Mouse (Mus musculus) splenic B cell, adult 2 months (primary cell): Measurements from ENCODE around the gene Traf5.

Experiments
- DNase-seq: peaks from one replicate; pipeline ENCODE4 v3.0.0-alpha.2; 2011; ENCODE audit warnings: low read depth, low spot score
- H3K27me3 ChIP-seq: 2 replicates; pipeline ENCODE4 v1.6.1; 2012; ENCODE audit warnings: mild to moderate bottlenecking, low read length, moderate library complexity, mixed read lengths; ENCODE audit not compliant: control insufficient read depth, poor library complexity, insufficient read depth, severe bottlenecking
- H3K36me3 ChIP-seq: 2 replicates; pipeline ENCODE4 v1.6.1; 2012; ENCODE audit warnings: mild to moderate bottlenecking, low read length, moderate library complexity, mixed read lengths; ENCODE audit not compliant: control insufficient read depth, poor library complexity, insufficient read depth, severe bottlenecking

Gene Traf5

DNA sequence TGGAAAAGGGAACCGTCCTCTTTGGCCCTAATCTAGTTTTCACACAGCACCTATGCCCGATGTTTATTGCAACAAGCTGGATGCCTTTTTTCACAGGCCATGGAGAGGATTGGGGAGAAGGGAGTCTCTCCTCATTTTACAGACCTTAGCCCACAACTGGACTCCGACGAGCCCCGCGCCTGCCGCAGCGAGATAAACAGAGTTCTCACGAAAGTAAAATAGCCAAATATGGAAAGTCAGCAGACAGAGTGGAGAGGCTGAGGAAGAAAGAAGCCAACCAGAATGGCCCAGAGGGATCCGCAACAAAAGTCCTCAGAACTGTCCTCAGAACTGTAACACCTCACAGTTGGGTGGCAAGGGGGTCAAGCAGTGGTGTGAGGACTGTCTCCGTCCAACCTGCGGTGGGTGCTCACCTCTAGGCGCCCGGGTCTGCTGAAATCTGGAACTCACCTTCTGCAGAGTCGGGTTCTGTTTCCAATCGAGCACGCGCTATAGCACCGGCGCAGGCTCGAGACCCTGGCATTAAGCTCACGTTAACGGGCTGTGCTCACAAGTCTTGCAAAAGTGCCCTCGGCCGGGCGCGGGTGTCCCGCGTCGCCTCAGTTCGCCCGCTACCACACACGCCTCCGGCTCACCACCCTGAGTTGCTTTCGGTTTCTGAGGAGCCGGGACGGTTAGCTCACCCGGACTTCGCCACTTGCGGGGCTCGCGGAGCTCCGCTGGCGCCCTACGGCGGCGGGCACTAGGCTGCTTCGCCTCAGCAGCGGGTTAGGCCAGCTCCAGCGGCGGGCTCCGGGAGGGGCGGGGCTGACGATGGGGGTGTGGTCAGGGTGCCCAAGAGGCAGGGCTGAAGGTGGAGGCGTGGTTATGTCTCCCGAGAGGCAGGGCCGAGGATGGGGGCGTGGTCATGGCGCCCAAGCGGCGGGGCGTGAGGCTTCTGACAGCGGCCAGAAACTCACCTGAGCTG lies at the start of gene Traf5:
Gene Traf5 (minus strand): TSS at position 754 of the 967 bp plus-strand sequence.
- peak; percentile 97 for DNase-seq
- Histone ChIP-seq H3K27me3 (no peaks in the 10 kb centered on the region), H3K36me3 (peaks cover 3% of the 10 kb centered on the region)

DNA sequence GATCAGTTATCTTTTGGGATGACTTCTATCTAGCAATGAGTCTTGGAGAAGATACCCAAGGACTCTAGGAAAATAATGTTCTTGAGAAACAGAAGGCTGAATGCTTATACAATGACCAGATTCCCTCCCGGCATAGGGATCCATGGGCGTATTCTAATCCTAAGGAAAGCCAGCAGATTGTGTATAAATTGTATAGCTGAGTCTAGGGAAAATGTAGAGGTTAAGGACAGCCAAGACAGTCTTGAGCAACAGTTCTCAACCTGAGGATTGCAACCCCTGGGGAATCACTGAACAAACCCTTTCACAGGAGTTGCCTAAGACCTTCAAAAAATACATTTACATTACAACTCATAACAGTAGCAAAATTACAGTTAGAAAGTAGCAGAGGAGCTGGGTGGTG lies 48.0 kb upstream of the Traf5 start:
- Histone ChIP-seq H3K36me3 (no peaks in the 10 kb centered on the region), H3K27me3 (no peaks in the 10 kb centered on the region)
- no peak for DNase-seq

DNA sequence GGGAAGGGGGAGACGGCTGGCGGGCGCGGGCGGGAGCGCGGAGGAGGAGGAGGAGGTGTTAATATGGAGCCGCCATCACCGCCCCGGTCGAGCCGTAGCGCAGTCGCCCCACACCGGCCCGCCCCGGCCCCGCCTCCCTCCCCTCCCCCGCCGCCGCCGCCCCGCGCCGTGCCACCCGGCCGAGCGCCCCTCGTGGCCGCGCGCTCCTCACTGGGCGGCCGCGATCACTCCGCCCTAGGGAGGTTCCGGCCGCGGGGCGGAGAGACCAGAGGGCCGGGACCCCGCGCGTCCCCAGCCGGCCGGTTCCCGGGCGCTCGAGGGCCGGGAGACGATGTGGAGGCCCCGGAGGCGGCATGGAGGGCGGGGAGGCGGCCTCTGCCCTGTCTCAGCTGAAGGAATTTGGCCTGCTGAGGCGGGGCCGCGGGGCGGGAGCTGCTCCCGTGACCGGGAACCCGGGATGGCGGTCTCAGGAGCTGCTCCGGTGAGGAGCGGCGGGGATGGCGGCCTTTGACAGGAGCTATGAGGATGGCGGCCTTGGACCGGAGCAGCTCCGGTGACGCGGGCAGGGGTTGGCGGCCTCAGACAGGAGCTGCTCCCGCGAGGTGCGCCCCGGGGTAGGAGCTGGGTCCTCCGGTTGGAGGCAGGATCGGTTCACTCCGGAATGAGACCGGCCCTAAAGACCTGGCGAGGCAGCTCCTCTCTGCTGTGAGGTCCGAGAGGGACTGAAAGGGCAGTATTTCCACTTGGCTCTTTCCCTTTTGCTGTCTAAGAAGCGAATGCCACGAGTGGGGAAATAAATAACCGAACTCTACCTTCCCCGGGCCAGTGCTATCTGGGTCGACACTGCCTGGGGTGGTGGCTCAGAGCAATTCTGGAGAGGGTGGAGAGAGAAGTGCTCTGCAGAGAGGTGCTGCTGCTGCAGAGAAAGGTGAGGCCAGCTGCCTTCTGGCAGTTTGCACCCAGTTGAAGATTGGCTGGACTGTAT lies 45.9 kb upstream of the Traf5 start, which contains the start of gene Rcor3:
Gene Rcor3 (minus strand): TSS at position 137 of the 985 bp plus-strand sequence.
- Histone ChIP-seq H3K36me3 (no peaks in the 10 kb centered on the region), H3K27me3 (no peaks in the 10 kb centered on the region)
- peak; percentile 76 for DNase-seq

DNA sequence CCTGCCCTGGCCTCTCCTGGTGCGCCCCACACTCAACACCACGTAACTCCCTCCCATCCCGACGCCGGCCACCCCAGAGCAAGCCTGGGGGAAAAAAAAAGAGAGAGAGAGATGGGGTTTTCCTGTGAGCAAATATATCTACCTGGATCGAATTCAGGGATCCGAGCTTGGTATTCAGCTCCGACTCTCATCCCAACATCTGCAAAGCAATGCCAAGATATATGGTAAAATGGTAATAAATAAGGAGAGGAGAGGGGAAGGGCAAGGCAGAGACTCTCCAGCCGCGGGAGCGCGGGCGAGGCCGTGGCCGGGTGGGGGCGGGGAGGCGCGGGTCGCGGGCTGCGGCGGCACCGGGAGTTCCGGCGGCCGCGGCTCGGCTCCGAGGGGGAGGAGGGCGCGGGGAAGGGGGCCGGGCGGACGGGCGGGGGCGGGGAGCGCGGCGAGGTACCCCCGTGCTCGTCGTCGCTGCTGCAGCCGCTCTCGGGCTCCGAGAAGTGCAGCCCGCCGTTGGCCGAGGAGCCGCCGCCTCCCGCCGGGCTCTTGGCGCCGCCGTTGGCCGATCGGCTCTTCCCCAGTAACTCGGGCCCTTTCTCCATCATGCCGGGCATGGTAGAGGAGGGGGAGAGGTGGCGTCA lies 45.0 kb upstream of the Traf5 start:
- H3K27me3 ChIP-seq: no peaks in the 10 kb centered on the region
- H3K36me3 ChIP-seq: no peaks in the 10 kb centered on the region
- no peak for DNase-seq

DNA sequence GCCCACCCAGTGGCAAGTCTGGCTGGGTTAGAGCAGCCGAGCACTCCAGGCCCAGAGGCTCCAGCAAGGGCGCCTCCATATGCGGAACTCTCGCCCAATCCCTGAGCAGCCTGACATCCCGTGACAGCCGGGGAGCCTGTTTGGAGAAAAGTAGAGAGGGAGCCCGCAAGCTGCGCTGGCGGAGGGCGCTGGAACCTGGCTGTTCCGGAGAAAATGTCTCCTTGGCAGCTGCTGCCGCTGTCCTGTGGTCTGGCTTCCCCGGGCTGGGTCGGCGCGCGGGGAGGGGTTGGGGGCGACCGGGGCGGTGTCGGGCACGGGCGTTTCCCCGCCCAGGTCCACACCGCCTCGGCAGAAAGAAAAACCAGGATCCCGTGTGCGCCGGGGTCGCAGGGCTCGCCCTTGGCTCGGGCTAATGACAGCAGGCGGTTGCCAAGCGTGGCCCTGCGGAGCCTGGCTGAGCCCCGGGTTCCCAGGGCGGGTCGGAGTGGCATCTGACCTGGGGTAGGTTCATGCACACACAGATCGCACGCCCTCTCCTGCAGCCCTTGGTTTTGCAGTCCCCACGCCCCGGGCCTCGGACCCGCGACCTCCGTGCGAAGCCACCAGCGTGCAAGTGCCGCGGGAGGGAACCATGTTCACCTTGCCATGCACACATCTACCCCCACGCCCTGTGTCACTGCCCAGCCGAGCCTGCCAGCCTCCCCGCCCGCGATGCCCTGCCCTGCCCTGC lies 44.4 kb upstream of the Traf5 start:
- peak; percentile 49 for DNase-seq
- Histone ChIP-seq H3K27me3 (no peaks in the 10 kb centered on the region), H3K36me3 (no peaks in the 10 kb centered on the region)

DNA sequence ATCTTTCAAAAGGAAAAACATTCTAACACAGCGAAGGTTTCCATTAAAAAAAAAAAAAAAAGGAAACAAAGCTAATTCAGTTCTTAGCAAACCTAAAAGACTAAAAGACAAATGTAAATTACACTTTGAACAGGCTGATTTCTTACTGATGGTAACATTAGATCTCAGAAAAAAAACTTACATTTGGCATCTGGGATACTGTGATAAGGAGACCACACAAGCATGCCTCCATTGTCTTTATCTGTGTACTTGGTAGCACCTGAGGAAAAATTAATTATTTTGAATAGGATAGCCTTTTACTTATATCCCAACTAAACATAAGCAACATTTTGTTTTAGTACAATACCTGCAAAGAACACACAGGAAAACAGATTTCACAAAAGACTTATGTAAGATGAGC lies 37.8 kb upstream of the Traf5 start:
- no peak for DNase-seq
- 0 out of 2 replicates have a peak, but pooled peaks cover 4% of the 10 kb centered on the region for H3K36me3 ChIP-seq
- H3K27me3 ChIP-seq: no peaks in the 10 kb centered on the region

DNA sequence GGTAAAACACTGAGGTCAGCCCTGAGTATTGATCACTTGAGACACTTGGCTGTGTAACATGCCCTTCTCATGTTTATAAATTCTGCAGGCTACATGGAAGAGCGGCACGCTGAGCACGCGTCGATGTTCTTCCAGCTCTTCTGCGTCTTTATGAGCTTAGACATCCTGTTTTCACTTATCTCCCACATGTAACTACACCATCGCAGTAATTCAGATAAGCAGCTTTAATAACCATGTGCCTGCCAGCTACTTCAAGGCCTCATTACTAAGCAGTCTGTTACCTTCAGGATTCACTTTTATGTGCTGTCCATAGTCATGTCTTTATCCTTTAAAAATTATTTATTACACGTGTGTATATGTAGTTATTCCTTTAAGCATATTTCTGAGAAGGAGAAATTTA lies 36.0 kb upstream of the Traf5 start:
- H3K27me3 ChIP-seq: no peaks in the 10 kb centered on the region
- H3K36me3 ChIP-seq: 0 out of 2 replicates have a peak, but pooled peaks cover 4% of the 10 kb centered on the region
- no peak for DNase-seq

DNA sequence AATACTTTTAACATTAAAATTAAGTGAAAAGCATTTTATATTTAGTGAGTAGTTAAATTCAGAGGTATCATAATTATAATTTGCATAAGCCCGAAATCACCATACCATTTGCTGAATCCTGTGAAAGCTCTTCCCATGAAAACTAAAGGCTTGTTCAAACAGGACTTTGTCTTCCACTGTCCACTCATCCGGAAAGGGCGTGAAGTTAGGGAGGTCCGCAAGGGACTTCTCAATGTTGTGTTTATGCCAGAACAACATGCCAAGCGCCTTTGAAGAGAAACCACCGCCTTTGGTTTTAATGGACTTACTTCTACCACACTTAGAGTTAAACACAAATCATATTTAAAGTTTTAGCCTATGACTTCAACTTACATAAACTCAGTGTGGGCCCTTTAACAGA lies 33.4 kb upstream of the Traf5 start:
- DNase-seq: no peak
- 0 out of 2 replicates have a peak, but pooled peaks cover 4% of the 10 kb centered on the region for H3K36me3 ChIP-seq
- H3K27me3 ChIP-seq: no peaks in the 10 kb centered on the region

DNA sequence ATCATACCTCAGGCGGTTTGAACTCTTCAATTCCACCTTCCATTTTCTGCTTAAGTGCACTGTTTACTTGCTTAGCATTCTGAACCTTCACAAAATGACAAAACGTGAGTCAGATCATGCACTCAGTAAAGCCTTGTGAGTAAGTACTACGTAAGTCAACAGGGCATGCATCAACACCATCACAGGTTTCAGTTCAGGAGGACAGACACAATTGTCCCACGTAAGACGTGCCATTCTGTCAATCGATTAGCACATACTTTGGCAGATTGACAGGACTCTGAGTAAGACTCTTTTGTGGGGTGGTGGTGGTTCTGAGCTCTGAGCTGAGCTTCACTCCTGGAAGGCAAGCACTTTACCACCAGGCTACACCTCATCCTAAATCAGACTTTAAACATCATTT lies 23.9 kb upstream of the Traf5 start:
- Histone ChIP-seq H3K36me3 (peaks cover 2% of the 10 kb centered on the region; the same call in 1 of the 2 replicates), H3K27me3 (no peaks in the 10 kb centered on the region)
- DNase-seq: no peak

DNA sequence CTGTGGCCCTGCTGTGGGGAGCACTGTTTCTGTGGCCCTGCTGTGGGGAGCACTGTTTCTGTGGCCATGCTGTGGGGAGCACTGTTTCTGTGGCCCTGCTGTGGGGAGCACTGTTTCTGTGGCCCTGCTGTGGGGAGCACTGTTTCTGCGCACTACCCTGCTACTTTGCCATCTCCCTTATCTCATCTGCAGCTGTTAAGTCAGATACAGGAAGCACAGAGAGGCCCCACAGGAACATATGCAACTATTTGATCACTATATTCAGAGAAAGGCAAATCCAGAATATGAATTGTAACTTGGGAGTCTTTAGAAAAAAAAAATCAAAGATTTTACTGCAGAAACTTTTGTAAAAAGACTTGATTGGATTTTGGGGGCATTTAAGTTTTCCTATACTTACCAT lies 23.0 kb upstream of the Traf5 start:
- no peak for DNase-seq

DNA sequence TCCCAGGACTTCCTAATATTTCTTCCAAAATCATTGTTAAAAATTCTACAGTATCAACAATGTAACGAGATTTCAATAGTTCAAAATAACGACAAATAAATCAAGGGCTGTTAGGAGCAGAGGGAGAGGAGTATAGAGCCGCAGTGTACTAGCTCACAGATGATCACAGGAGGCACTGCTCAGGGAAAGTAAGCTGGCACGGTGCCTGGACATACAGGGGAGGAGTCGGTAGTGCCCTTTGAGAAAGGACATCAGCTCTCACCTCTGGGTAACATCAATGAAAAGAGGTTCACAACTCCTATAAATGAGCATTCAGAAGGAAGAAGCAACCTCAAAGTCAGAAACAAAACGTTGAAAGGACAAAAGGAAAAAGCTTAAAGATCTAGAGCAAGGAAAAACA lies 16.8 kb upstream of the Traf5 start:
- H3K27me3 ChIP-seq: no peaks in the 10 kb centered on the region
- no peak for DNase-seq
- H3K36me3 ChIP-seq: no peaks in the 10 kb centered on the region

More for the DNA sequence above, 23.0 kb upstream of the Traf5 start:
- Histone ChIP-seq H3K27me3 (no peaks in the 10 kb centered on the region), H3K36me3 (peaks cover 2% of the 10 kb centered on the region; the same call in 1 of the 2 replicates)

DNA sequence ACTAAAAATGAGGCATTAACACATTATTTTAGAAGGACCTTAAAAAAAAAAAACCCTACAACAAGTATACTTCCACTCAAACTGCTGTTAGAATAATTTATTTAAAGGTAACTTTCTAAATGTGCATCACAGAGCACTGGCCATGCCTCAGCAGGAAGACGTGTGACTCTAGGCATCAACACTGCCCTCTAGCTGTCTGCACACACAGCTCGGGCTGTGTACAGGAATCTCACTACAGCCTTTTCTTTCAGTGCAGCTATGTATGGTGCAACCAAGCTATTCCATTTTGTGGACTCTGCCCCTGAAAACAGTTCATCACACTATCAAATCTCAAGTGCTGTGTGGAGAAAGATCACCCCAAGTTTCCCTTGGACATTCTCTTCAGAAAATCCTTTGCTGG lies 15.0 kb upstream of the Traf5 start:
- no peaks in the 10 kb centered on the region for H3K27me3 ChIP-seq
- peak; percentile 69 for DNase-seq

DNA sequence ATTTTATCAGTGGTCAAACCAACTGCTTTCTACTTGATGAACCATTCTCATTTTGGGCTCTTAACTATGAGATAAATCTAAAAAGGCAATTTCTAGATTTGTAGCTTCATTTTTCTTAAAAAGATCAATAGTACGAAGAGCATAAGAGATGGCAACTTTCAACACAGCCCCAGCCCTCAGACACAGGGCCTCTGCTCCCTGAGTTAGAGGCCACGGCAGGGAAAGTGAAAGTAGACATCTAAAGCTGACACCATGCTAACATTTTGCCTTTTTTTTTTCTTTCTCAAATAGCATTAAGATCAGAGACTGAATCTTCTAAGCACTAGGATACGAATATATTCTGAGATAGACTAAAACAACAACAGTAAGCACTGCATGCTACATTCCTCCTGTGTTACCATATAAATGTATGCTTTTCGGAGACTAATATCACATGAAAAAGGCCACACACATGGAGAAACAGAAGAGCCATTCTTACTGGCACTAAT lies 13.6 kb upstream of the Traf5 start:
- no peak for DNase-seq
- Histone ChIP-seq H3K27me3 (no peaks in the 10 kb centered on the region), H3K36me3 (no peaks in the 10 kb centered on the region)

More for the DNA sequence above, 15.0 kb upstream of the Traf5 start:
- no peaks in the 10 kb centered on the region for H3K36me3 ChIP-seq
